Mouse (Mus musculus): ENCODE data around the gene Rgs7. TPM values are rescaled to one million over a fixed set of nuclear protein-coding genes. Genes with fewer than 3 reads are reported as not detected.

The Rgs7 gene
- polyA plus RNA-seq, 1 experiment from 2014 or later: 0.27 TPM

GRCm38 (mm10) chr1:175155469-175155868 lies 336.8 kb downstream of the Rgs7 start:
- no peaks in the 10 kb centered on the region for H3K27me3 ChIP-seq
- ChIA-PET CTCF (no interaction called here), POLR2A (no interaction called here)
- DNase-seq (ENCODE audit: low read depth, low spot score) (no peak), ATAC-seq (no peak)
- TF ChIP-seq CTCF (IDR thresholded peaks at IDR 0.05): no peak
- in situ Hi-C loops (cut with MboI; ENCODE audit: low pct_unique_long_range_greater_than_20kb): no loop called here

- CTCF ChIA-PET: no interaction called here
- DNase-seq (ENCODE audit: low read depth, low spot score) (no peak), ATAC-seq (no peak)
- H3K27me3 ChIP-seq: no peaks in the 10 kb centered on the region
- in situ Hi-C loops (cut with MboI; ENCODE audit: low pct_unique_long_range_greater_than_20kb): no loop called here
- POLR2A ChIA-PET: no interaction called here
- TF ChIP-seq CTCF (IDR thresholded peaks at IDR 0.05): no peak
Measured at GRCm38 (mm10) chr1:175143051-175143450, 349.2 kb downstream of the Rgs7 start.

GRCm38 (mm10) chr1:175128525-175128924 lies 363.8 kb downstream of the Rgs7 start:
- in situ Hi-C loops (cut with MboI; ENCODE audit: low pct_unique_long_range_greater_than_20kb): no loop called here
- no peak for DNase-seq (ENCODE audit: low read depth, low spot score)
- POLR2A ChIA-PET: no interaction called here
- no peak for ATAC-seq
- CTCF ChIA-PET: interaction anchor here (1.5 kb wide), 1 partner anchor 9 kb away, joined by 3 read pairs; no protein-coding TSS in a partner anchor
- H3K27me3 ChIP-seq: no peaks in the 10 kb centered on the region
- no peak for TF ChIP-seq CTCF (IDR thresholded peaks at IDR 0.05)

GRCm38 (mm10) chr1:175124416-175124815 lies 367.9 kb downstream of the Rgs7 start:
- TF ChIP-seq CTCF (IDR thresholded peaks at IDR 0.05): no peak
- DNase-seq (ENCODE audit: low read depth, low spot score) (no peak), ATAC-seq (no peak)
- ChIA-PET POLR2A (no interaction called here), CTCF (no interaction called here)
- in situ Hi-C loops (cut with MboI; ENCODE audit: low pct_unique_long_range_greater_than_20kb): no loop called here
- no peaks in the 10 kb centered on the region for H3K27me3 ChIP-seq

- no peak for DNase-seq (ENCODE audit: low read depth, low spot score)
- CTCF ChIA-PET: no interaction called here
- TF ChIP-seq CTCF (IDR thresholded peaks at IDR 0.05): no peak
- POLR2A ChIA-PET: no interaction called here
- in situ Hi-C loops (cut with MboI; ENCODE audit: low pct_unique_long_range_greater_than_20kb): no loop called here
- no peak for ATAC-seq
- no peaks in the 10 kb centered on the region for H3K27me3 ChIP-seq
Measured at GRCm38 (mm10) chr1:175118904-175119555, 373.3 kb downstream of the Rgs7 start.

- no peak for DNase-seq (ENCODE audit: low read depth, low spot score)
- POLR2A ChIA-PET: no interaction called here
- in situ Hi-C loops (cut with MboI; ENCODE audit: low pct_unique_long_range_greater_than_20kb): no loop called here
Measured at GRCm38 (mm10) chr1:175108270-175108860, 383.9 kb downstream of the Rgs7 start.

GRCm38 (mm10) chr1:175106315-175106714 lies 386.0 kb downstream of the Rgs7 start:
- ChIA-PET POLR2A (no interaction called here), CTCF (no interaction called here)
- TF ChIP-seq CTCF (IDR thresholded peaks at IDR 0.05): no peak
- ATAC-seq (no peak), DNase-seq (ENCODE audit: low read depth, low spot score) (no peak)
- in situ Hi-C loops (cut with MboI; ENCODE audit: low pct_unique_long_range_greater_than_20kb): no loop called here
- H3K27me3 ChIP-seq: no peaks in the 10 kb centered on the region

More at GRCm38 (mm10) chr1:175108270-175108860, 383.9 kb downstream of the Rgs7 start:
- no peaks in the 10 kb centered on the region for H3K27me3 ChIP-seq
- ATAC-seq: no peak
- no peak for TF ChIP-seq CTCF (IDR thresholded peaks at IDR 0.05)
- CTCF ChIA-PET: no interaction called here

- DNase-seq (ENCODE audit: low read depth, low spot score): no peak
- in situ Hi-C loops (cut with MboI; ENCODE audit: low pct_unique_long_range_greater_than_20kb): no loop called here
- POLR2A ChIA-PET: no interaction called here
- CTCF ChIA-PET: no interaction called here
- no peak for TF ChIP-seq CTCF (IDR thresholded peaks at IDR 0.05)
- H3K27me3 ChIP-seq: no peaks in the 10 kb centered on the region
- no peak for ATAC-seq
Measured at GRCm38 (mm10) chr1:175105426-175105825, 386.9 kb downstream of the Rgs7 start.

GRCm38 (mm10) chr1:175097014-175097413 lies 395.3 kb downstream of the Rgs7 start:
- no peak for ATAC-seq

GRCm38 (mm10) chr1:175082104-175082503 lies 410.2 kb downstream of the Rgs7 start:
- no peak for DNase-seq (ENCODE audit: low read depth, low spot score)
- TF ChIP-seq CTCF (IDR thresholded peaks at IDR 0.05): no peak
- no peaks in the 10 kb centered on the region for H3K27me3 ChIP-seq
- ChIA-PET CTCF (no interaction called here), POLR2A (no interaction called here)
- no peak for ATAC-seq
- in situ Hi-C loops (cut with MboI; ENCODE audit: low pct_unique_long_range_greater_than_20kb): no loop called here

More at GRCm38 (mm10) chr1:175097014-175097413, 395.3 kb downstream of the Rgs7 start:
- in situ Hi-C loops (cut with MboI; ENCODE audit: low pct_unique_long_range_greater_than_20kb): no loop called here
- CTCF ChIA-PET: no interaction called here
- no peak for TF ChIP-seq CTCF (IDR thresholded peaks at IDR 0.05)
- POLR2A ChIA-PET: no interaction called here
- H3K27me3 ChIP-seq: no peaks in the 10 kb centered on the region
- DNase-seq (ENCODE audit: low read depth, low spot score): no peak

- DNase-seq (ENCODE audit: low read depth, low spot score) (no peak), ATAC-seq (no peak)
- no peak for TF ChIP-seq CTCF (IDR thresholded peaks at IDR 0.05)
- in situ Hi-C loops (cut with MboI; ENCODE audit: low pct_unique_long_range_greater_than_20kb): no loop called here
- ChIA-PET POLR2A (no interaction called here), CTCF (no interaction called here)
- H3K27me3 ChIP-seq: peaks cover 4% of the 10 kb centered on the region
Measured at GRCm38 (mm10) chr1:175079819-175080608, 412.3 kb downstream of the Rgs7 start.
